Mouse (Mus musculus): ENCODE data around the gene Lrrc4c. TPM values are rescaled to one million over a fixed set of nuclear protein-coding genes. Genes with fewer than 3 reads are reported as not detected.

The Lrrc4c gene
- total RNA-seq, 4 experiments from 2014 or later, result 111 to 132 (median 118) TPM

GRCm38 (mm10) chr2:97604182-97604581, 1286.2 kb downstream of the Lrrc4c start:
- no peak for DNase-seq (ENCODE audit: low spot score in 2 of 2)

GRCm38 (mm10) chr2:97604688-97605215, 1286.8 kb downstream of the Lrrc4c start:
- DNase-seq (ENCODE audit: low spot score in 2 of 2), result no peak

- no peak for DNase-seq (ENCODE audit: low spot score in 2 of 2)
Measured at GRCm38 (mm10) chr2:97609436-97609835, 1291.5 kb downstream of the Lrrc4c start.

- no peak for DNase-seq (ENCODE audit: low spot score in 2 of 2)
Measured at GRCm38 (mm10) chr2:97610566-97610965, 1292.6 kb downstream of the Lrrc4c start.

GRCm38 (mm10) chr2:97614724-97615123, 1296.8 kb downstream of the Lrrc4c start:
- no peak for DNase-seq (ENCODE audit: low spot score in 2 of 2)

- no peak for DNase-seq (ENCODE audit: low spot score in 2 of 2)
Measured at GRCm38 (mm10) chr2:97618589-97618988, 1300.6 kb downstream of the Lrrc4c start.

- no peak for DNase-seq (ENCODE audit: low spot score in 2 of 2)
Measured at GRCm38 (mm10) chr2:97639941-97640340, 1322.0 kb downstream of the Lrrc4c start.

- no peak for DNase-seq (ENCODE audit: low spot score in 2 of 2)
Measured at GRCm38 (mm10) chr2:97641661-97642060, 1323.7 kb downstream of the Lrrc4c start.

- no peak for DNase-seq (ENCODE audit: low spot score in 2 of 2)
Measured at GRCm38 (mm10) chr2:97652711-97653110, 1334.7 kb downstream of the Lrrc4c start.

Small RNA genes within 50 kb of the gene (microRNA-seq; reads per million reads assigned to microRNA genes)
- 0 reads per million in 2 experiments for gene Gm44320
